Mouse (Mus musculus) embryonic facial prominence, embryonic 14.5 days (tissue): ENCODE results near the gene Arhgap17. TPM values are rescaled to one million over a fixed set of nuclear protein-coding genes. Genes with fewer than 3 reads are reported as not detected.

Experiments
- ATAC-seq: fragments of 200-750 bp; cut with Nextera tagmentation; 2 replicates; pipeline ENCODE4 v1.8.0; 2017; ENCODE audit warnings: low read depth, moderate number of reproducible peaks, moderate TSS enrichment
- DNase-seq: peaks from one replicate; pipeline ENCODE4 v3.0.0-alpha.2; 2015; ENCODE audit warnings: low spot score
- H3K27ac ChIP-seq: fragments of 300-500 bp; sonication (generic); replicated peaks from 2 replicates; pipeline ENCODE4 v1.5.1; 2014; ENCODE audit warnings: low read depth, mild to moderate bottlenecking, low read length, moderate library complexity
- H3K27me3 ChIP-seq: fragments of 300-500 bp; sonication (generic); replicated peaks from 2 replicates; pipeline ENCODE4 v1.6.1; 2014; ENCODE audit warnings: low read length; ENCODE audit not compliant: control insufficient read depth, insufficient read depth
- H3K36me3 ChIP-seq: fragments of 300-500 bp; sonication (generic); 2 replicates; pipeline ENCODE4 v1.6.1; 2014; ENCODE audit warnings: low read length, mixed read lengths; ENCODE audit not compliant: control insufficient read depth, insufficient read depth
- H3K4me1 ChIP-seq: fragments of 300-500 bp; sonication (generic); 2 replicates; pipeline ENCODE4 v1.6.1; 2014; ENCODE audit warnings: antibody characterized with exemption, low read length; ENCODE audit not compliant: control insufficient read depth, insufficient read depth
- H3K4me2 ChIP-seq: fragments of 300-500 bp; sonication (generic); 2 replicates; pipeline ENCODE4 v1.6.1; 2014; ENCODE audit warnings: low read depth, mild to moderate bottlenecking, low read length, moderate library complexity, mixed read lengths
- H3K4me3 ChIP-seq: fragments of 300-500 bp; sonication (generic); 2 replicates; pipeline ENCODE4 v1.5.1; 2014; ENCODE audit warnings: low read depth, mild to moderate bottlenecking, low read length
- H3K9ac ChIP-seq: fragments of 300-500 bp; sonication (generic); 2 replicates; pipeline ENCODE4 v1.6.1; 2014; ENCODE audit warnings: low read depth, mild to moderate bottlenecking, low read length, moderate library complexity, mixed read lengths
- H3K9me3 ChIP-seq: fragments of 300-500 bp; sonication (generic); 2 replicates; pipeline ENCODE4 v1.6.1; 2016; ENCODE audit warnings: low read length; ENCODE audit not compliant: control insufficient read depth
- WGBS: fragments of 180-500 bp; shearing (Covaris S2); extraction: QIAGEN DNeasy Blood & Tissue Kit; methylation state at CpG from one replicate; pipeline ENCODE4 v1.1.7; 2014; 5-methylcytosine and 5-hydroxymethylcytosine counted together
- polyA plus RNA-seq: library from polyadenylated mRNA; unstranded; fragments of >200 nt; fragmentation: Nextera tagmentation; extraction: Ambion mirVana; gene quantifications from 2 replicates; pipeline ENCODE4 v1.2.1, GENCODE M21; 2014

Arhgap17 gene
- polyA plus RNA-seq = 24.4 and 24.6 TPM in 2 replicates

- DNase-seq (peak; percentile 97), ATAC-seq (peak; percentile 98)
- Histone ChIP-seq H3K9ac (peak within 1 kb of the TSS; percentile 87), H3K4me1 (peaks cover 12% of the 10 kb centered on the region), H3K27me3 (no peaks in the 10 kb centered on the region), H3K27ac (peak within 1 kb of the TSS; percentile 91), H3K4me2 (peak within 1 kb of the TSS; percentile 86), H3K9me3 (no peaks in the 10 kb centered on the region), H3K36me3 (no peaks in the 10 kb centered on the region; the same call in 1 of the 2 replicates), H3K4me3 (peak within 1 kb of the TSS; percentile 85)
- WGBS = under 1% methylated on average over 34 of the region's 64 CpGs
Measured at GRCm38 (mm10) chr7:123369759-123370481, at the start of gene Arhgap17, which contains the start of gene Lcmt1. Gene Arhgap17 (minus strand): TSS chr7:123369915. Gene Lcmt1 (plus strand): TSS chr7:123369784.

GRCm38 (mm10) chr7:123417661-123418060, 47.9 kb upstream of the Arhgap17 start:
- WGBS = 85% methylated on average over 3 of the region's 3 CpGs
- ATAC-seq (no peak), DNase-seq (no peak)
- no peak overlapping the region for H3K4me3 ChIP-seq
- no peaks in the 10 kb centered on the region for H3K27me3 ChIP-seq
- H3K9me3 ChIP-seq = no peaks in the 10 kb centered on the region
- peaks cover 50% of the 10 kb centered on the region; the same call in 1 of the 2 replicates for H3K36me3 ChIP-seq
- no peak overlapping the region for H3K4me2 ChIP-seq
- no peak overlapping the region for H3K27ac ChIP-seq
- H3K4me1 ChIP-seq = no peaks in the 10 kb centered on the region
- H3K9ac ChIP-seq = no peak overlapping the region

GRCm38 (mm10) chr7:123416803-123417202, 47.1 kb upstream of the Arhgap17 start:
- H3K36me3 ChIP-seq = peaks cover 51% of the 10 kb centered on the region; the same call in 1 of the 2 replicates
- H3K9me3 ChIP-seq = no peaks in the 10 kb centered on the region
- no peak overlapping the region for H3K9ac ChIP-seq
- DNase-seq (no peak), ATAC-seq (no peak)
- H3K4me1 ChIP-seq = no peaks in the 10 kb centered on the region
- no peaks in the 10 kb centered on the region for H3K27me3 ChIP-seq
- H3K4me3 ChIP-seq = no peak overlapping the region
- 77% methylated on average over 4 of the region's 4 CpGs for WGBS
- H3K27ac ChIP-seq = no peak overlapping the region
- no peak overlapping the region for H3K4me2 ChIP-seq

GRCm38 (mm10) chr7:123412143-123412542, 42.4 kb upstream of the Arhgap17 start:
- H3K4me1 ChIP-seq = no peaks in the 10 kb centered on the region
- no peak overlapping the region for H3K4me2 ChIP-seq
- ATAC-seq (no peak), DNase-seq (no peak)
- H3K27ac ChIP-seq = no peak overlapping the region
- 86% methylated on average over 3 of the region's 3 CpGs for WGBS
- no peak overlapping the region for H3K9ac ChIP-seq
- no peaks in the 10 kb centered on the region for H3K9me3 ChIP-seq
- no peak overlapping the region for H3K4me3 ChIP-seq
- H3K36me3 ChIP-seq = peaks cover 26% of the 10 kb centered on the region
- H3K27me3 ChIP-seq = no peaks in the 10 kb centered on the region

GRCm38 (mm10) chr7:123411109-123411508, 41.4 kb upstream of the Arhgap17 start:
- Histone ChIP-seq H3K9ac (no peak overlapping the region), H3K4me1 (no peaks in the 10 kb centered on the region), H3K9me3 (no peaks in the 10 kb centered on the region), H3K36me3 (peaks cover 33% of the 10 kb centered on the region), H3K4me3 (no peak overlapping the region), H3K4me2 (no peak overlapping the region), H3K27me3 (no peaks in the 10 kb centered on the region), H3K27ac (no peak overlapping the region)
- 85% methylated on average over 1 of the region's 1 CpGs for WGBS
- DNase-seq (no peak), ATAC-seq (no peak)

- Histone ChIP-seq H3K9ac (no peak overlapping the region), H3K4me3 (no peak overlapping the region), H3K4me2 (no peak overlapping the region), H3K27ac (no peak overlapping the region), H3K9me3 (no peaks in the 10 kb centered on the region), H3K4me1 (no peaks in the 10 kb centered on the region), H3K27me3 (no peaks in the 10 kb centered on the region), H3K36me3 (peaks cover 38% of the 10 kb centered on the region)
- 91% methylated on average over 7 of the region's 7 CpGs for WGBS
- no peak for ATAC-seq
- DNase-seq = no peak
Measured at GRCm38 (mm10) chr7:123410502-123410901, 40.8 kb upstream of the Arhgap17 start.

- 89% methylated on average over 4 of the region's 4 CpGs for WGBS
Measured at GRCm38 (mm10) chr7:123406988-123407387, 37.3 kb upstream of the Arhgap17 start.

GRCm38 (mm10) chr7:123405619-123406018, 35.9 kb upstream of the Arhgap17 start:
- Histone ChIP-seq H3K9ac (no peak overlapping the region), H3K27me3 (no peaks in the 10 kb centered on the region), H3K4me3 (no peak overlapping the region), H3K27ac (no peak overlapping the region), H3K4me1 (no peaks in the 10 kb centered on the region), H3K9me3 (no peaks in the 10 kb centered on the region), H3K4me2 (no peak overlapping the region), H3K36me3 (peaks cover 44% of the 10 kb centered on the region)
- DNase-seq = no peak
- no peak for ATAC-seq
- 83% methylated on average over 3 of the region's 3 CpGs for WGBS

More at GRCm38 (mm10) chr7:123406988-123407387, 37.3 kb upstream of the Arhgap17 start:
- ATAC-seq (no peak), DNase-seq (no peak)
- no peak overlapping the region for H3K9ac ChIP-seq
- no peaks in the 10 kb centered on the region for H3K9me3 ChIP-seq
- H3K4me1 ChIP-seq = no peaks in the 10 kb centered on the region
- H3K27me3 ChIP-seq = no peaks in the 10 kb centered on the region
- no peak overlapping the region for H3K4me3 ChIP-seq
- no peak overlapping the region for H3K27ac ChIP-seq
- peaks cover 52% of the 10 kb centered on the region for H3K36me3 ChIP-seq
- H3K4me2 ChIP-seq = no peak overlapping the region

GRCm38 (mm10) chr7:123404198-123404597, 34.5 kb upstream of the Arhgap17 start:
- Histone ChIP-seq H3K9me3 (no peaks in the 10 kb centered on the region), H3K36me3 (peaks cover 42% of the 10 kb centered on the region), H3K9ac (no peak overlapping the region), H3K27me3 (no peaks in the 10 kb centered on the region), H3K4me1 (no peaks in the 10 kb centered on the region), H3K4me3 (no peak overlapping the region), H3K27ac (no peak overlapping the region), H3K4me2 (no peak overlapping the region)
- WGBS = 94% methylated on average over 6 of the region's 6 CpGs
- ATAC-seq (no peak), DNase-seq (no peak)
